Mouse (Mus musculus): ENCODE measurements around the gene Ccnd3. TPM values are rescaled to one million over a fixed set of nuclear protein-coding genes. Genes with fewer than 3 reads are reported as not detected.

The Ccnd3 gene
- polyA plus RNA-seq, 2 experiments, result 349 to 520 TPM

DNA sequence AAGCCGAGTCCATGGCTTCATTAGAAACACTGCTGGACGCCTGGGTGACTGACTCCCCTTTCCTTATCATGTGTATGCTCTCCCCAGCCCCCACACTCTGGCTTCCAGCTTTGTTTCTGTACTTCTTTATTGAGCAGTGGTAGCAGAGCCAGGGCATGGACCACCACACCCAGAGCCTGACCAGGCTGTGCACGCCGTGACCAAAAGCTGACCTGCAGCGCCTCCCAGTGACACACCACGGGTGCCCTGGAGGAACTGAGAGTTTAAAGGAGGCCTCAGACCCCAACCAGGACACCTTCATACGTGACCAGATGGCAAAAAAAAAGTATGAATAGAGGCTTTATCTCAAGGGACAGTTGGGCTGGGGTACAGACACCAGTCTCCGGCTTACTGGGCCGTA, 14.1 kb upstream of the Ccnd3 start:
- H3K9ac ChIP-seq (ENCODE audit: low read depth, low read length, severe bottlenecking), result no peak overlapping the region
- TF ChIP-seq POLR2A (IDR thresholded peaks at IDR 0.05; ENCODE audit: borderline replicate concordance, extremely low read depth, insufficient read depth, insufficient read length), result no peak
- no peaks in the 10 kb centered on the region for H3K9me3 ChIP-seq (ENCODE audit: control insufficient read depth, low read length)
- no peak overlapping the region for H3K4me3 ChIP-seq (replicated peaks; ENCODE audit: low read length)
- 87% methylated on average over 9 of the region's 9 CpGs for WGBS
- H3K4me2 ChIP-seq (replicated peaks; ENCODE audit: low read depth, low read length, severe bottlenecking), result no peak overlapping the region
- H3K4me1 ChIP-seq (ENCODE audit: control insufficient read depth, insufficient read depth, low read length), result 0 out of 2 replicates have a peak, but pooled peaks cover 2% of the 10 kb centered on the region
- no peaks in the 10 kb centered on the region for H3K27me3 ChIP-seq (ENCODE audit: control insufficient read depth, insufficient read depth, low read length)
- H3K27ac ChIP-seq (replicated peaks; ENCODE audit: low read depth, low read length), result no peak overlapping the region
- DNase-seq (ENCODE audit: low spot score), result no peak
- no peak for ATAC-seq (ENCODE audit: low FRiP score, low read depth)
- peaks cover 82% of the 10 kb centered on the region for H3K36me3 ChIP-seq (ENCODE audit: control insufficient read depth, insufficient read depth, low read length)

DNA sequence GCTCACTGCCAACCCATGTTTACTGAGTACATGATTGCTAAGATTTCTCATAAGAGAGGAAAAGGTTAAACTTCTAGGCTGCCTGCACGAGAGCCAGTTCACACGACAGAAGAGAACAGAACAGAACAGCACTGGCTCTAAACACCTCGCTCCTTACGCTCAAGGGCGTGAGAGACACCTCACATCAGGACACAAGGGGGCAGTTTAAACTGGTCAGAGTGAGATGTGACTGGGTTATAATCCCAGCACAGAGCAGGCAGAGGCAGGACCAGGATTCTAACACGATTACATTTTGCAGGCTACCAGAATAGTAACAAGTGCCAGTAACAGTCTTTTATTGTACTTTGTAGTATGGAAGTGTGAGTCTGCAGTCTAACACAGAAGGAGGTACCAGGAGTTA, 12.1 kb upstream of the Ccnd3 start:
- no peak overlapping the region for H3K9ac ChIP-seq (ENCODE audit: low read depth, low read length, severe bottlenecking)
- H3K4me1 ChIP-seq (ENCODE audit: control insufficient read depth, insufficient read depth, low read length), result no peaks in the 10 kb centered on the region
- H3K4me2 ChIP-seq (replicated peaks; ENCODE audit: low read depth, low read length, severe bottlenecking), result no peak overlapping the region
- H3K27ac ChIP-seq (replicated peaks; ENCODE audit: low read depth, low read length), result no peak overlapping the region
- H3K27me3 ChIP-seq (ENCODE audit: control insufficient read depth, insufficient read depth, low read length), result no peaks in the 10 kb centered on the region
- ATAC-seq (ENCODE audit: low FRiP score, low read depth) (no peak), DNase-seq (ENCODE audit: low spot score) (no peak)
- no peak for TF ChIP-seq POLR2A (IDR thresholded peaks at IDR 0.05; ENCODE audit: borderline replicate concordance, extremely low read depth, insufficient read depth, insufficient read length)
- H3K9me3 ChIP-seq (ENCODE audit: control insufficient read depth, low read length), result no peaks in the 10 kb centered on the region
- 79% methylated on average over 6 of the region's 6 CpGs for WGBS
- no peak overlapping the region for H3K4me3 ChIP-seq (replicated peaks; ENCODE audit: low read length)
- peaks cover 93% of the 10 kb centered on the region for H3K36me3 ChIP-seq (ENCODE audit: control insufficient read depth, insufficient read depth, low read length)

DNA sequence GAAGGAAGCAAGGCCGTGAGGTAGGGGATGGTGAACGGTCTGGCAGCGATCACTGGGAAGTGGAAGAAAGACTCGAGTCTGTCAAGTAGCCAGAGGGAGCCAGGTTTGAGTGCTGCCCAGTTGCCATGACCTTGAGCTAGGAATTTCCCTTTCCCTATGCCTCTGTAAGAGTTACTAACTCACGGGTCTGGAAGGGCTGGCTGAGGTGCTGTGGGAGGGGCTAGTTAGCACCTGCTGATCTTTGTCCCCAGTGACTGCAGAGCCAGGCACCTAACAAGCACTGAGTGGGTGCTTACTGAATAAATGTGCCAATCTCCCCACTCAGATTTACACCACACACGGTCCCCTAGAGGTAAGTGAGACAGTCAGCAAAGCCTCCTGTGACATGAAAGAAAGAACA, 11.2 kb upstream of the Ccnd3 start:
- H3K36me3 ChIP-seq (ENCODE audit: control insufficient read depth, insufficient read depth, low read length), result peaks cover 93% of the 10 kb centered on the region
- ATAC-seq (ENCODE audit: low FRiP score, low read depth) (no peak), DNase-seq (ENCODE audit: low spot score) (no peak)
- no peak overlapping the region for H3K4me2 ChIP-seq (replicated peaks; ENCODE audit: low read depth, low read length, severe bottlenecking)
- no peak overlapping the region for H3K27ac ChIP-seq (replicated peaks; ENCODE audit: low read depth, low read length)
- no peaks in the 10 kb centered on the region for H3K27me3 ChIP-seq (ENCODE audit: control insufficient read depth, insufficient read depth, low read length)
- WGBS, result 88% methylated on average over 6 of the region's 6 CpGs
- no peaks in the 10 kb centered on the region for H3K9me3 ChIP-seq (ENCODE audit: control insufficient read depth, low read length)
- H3K4me1 ChIP-seq (ENCODE audit: control insufficient read depth, insufficient read depth, low read length), result no peaks in the 10 kb centered on the region
- H3K4me3 ChIP-seq (replicated peaks; ENCODE audit: low read length), result no peak overlapping the region
- TF ChIP-seq POLR2A (IDR thresholded peaks at IDR 0.05; ENCODE audit: borderline replicate concordance, extremely low read depth, insufficient read depth, insufficient read length), result no peak
- H3K9ac ChIP-seq (ENCODE audit: low read depth, low read length, severe bottlenecking), result no peak overlapping the region

DNA sequence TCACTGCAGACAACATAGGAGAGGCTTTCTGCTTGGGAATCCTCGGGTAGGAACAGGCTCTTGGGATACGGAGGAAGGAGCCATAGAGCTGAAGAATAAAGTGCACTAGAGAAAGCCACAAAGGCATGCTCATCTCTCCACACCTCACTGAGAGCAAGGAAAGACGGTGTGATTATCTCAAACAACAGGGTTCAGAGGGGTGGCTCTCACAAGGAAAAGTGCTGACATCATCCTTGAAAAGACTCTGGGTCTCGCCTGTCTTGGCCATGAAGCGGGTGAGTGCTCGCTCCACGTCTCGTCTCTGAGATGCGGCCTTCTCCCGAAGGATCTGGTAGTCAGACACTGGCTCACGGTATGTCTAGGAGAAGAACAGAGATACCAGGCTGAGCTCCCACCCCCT, 10.7 kb upstream of the Ccnd3 start:
- Histone ChIP-seq H3K4me1 (ENCODE audit: control insufficient read depth, insufficient read depth, low read length) (no peaks in the 10 kb centered on the region), H3K27me3 (ENCODE audit: control insufficient read depth, insufficient read depth, low read length) (no peaks in the 10 kb centered on the region), H3K9ac (ENCODE audit: low read depth, low read length, severe bottlenecking) (no peak overlapping the region), H3K36me3 (ENCODE audit: control insufficient read depth, insufficient read depth, low read length) (peaks cover 92% of the 10 kb centered on the region), H3K4me3 (replicated peaks; ENCODE audit: low read length) (no peak overlapping the region), H3K4me2 (replicated peaks; ENCODE audit: low read depth, low read length, severe bottlenecking) (no peak overlapping the region), H3K9me3 (ENCODE audit: control insufficient read depth, low read length) (no peaks in the 10 kb centered on the region), H3K27ac (replicated peaks; ENCODE audit: low read depth, low read length) (no peak overlapping the region)
- DNase-seq (ENCODE audit: low spot score) (no peak), ATAC-seq (ENCODE audit: low FRiP score, low read depth) (no peak)
- TF ChIP-seq POLR2A (IDR thresholded peaks at IDR 0.05; ENCODE audit: borderline replicate concordance, extremely low read depth, insufficient read depth, insufficient read length), result no peak
- 91% methylated on average over 11 of the region's 11 CpGs for WGBS

DNA sequence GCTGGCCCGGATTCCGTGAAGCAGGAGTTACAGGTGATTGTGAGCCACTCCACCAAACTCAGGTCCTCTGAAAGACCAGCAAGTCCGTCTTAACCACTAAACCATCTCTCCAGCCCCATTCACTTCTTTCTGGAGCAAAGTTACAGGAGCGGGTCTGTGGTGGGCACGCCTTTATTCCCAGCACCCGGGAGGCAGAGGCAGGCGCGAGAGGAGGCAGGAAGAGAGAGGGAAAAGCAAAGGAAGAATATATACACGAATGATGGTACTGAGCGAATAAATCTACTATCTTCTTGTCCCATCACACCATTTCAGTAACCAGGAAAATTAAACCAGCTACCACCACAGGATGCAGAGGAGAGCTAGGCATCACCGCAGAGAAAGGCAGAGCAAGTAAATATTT, 3.3 kb upstream of the Ccnd3 start:
- Histone ChIP-seq H3K27ac (replicated peaks; ENCODE audit: low read depth, low read length) (no peak overlapping the region), H3K4me3 (replicated peaks; ENCODE audit: low read length) (peak overlapping the region; percentile 54), H3K9ac (ENCODE audit: low read depth, low read length, severe bottlenecking) (peak overlapping the region; percentile 64), H3K4me1 (ENCODE audit: control insufficient read depth, insufficient read depth, low read length) (peaks cover 14% of the 10 kb centered on the region), H3K9me3 (ENCODE audit: control insufficient read depth, low read length) (no peaks in the 10 kb centered on the region), H3K36me3 (ENCODE audit: control insufficient read depth, insufficient read depth, low read length) (peaks cover 37% of the 10 kb centered on the region), H3K27me3 (ENCODE audit: control insufficient read depth, insufficient read depth, low read length) (no peaks in the 10 kb centered on the region), H3K4me2 (replicated peaks; ENCODE audit: low read depth, low read length, severe bottlenecking) (peak overlapping the region; percentile 90)
- TF ChIP-seq POLR2A (IDR thresholded peaks at IDR 0.05; ENCODE audit: borderline replicate concordance, extremely low read depth, insufficient read depth, insufficient read length), result no peak
- ATAC-seq (ENCODE audit: low FRiP score, low read depth) (no peak), DNase-seq (ENCODE audit: low spot score) (no peak)
- WGBS, result 5% methylated on average over 11 of the region's 11 CpGs
